Mouse (Mus musculus) heart, adult 2 months (tissue): ENCODE data around the gene Pgpep1.

Experiments used
- CTCF ChIP-seq: fragments of 200-600 bp; IDR thresholded peaks from 2 replicates; pipeline ENCODE4 v1.8.1; 2022; ENCODE audit warnings: antibody characterized with exemption, mild to moderate bottlenecking, moderate library complexity
- EP300 ChIP-seq: fragments of 200-500 bp; IDR thresholded peaks from 2 replicates; pipeline ENCODE4 v1.6.1; 2011; ENCODE audit warnings: low read depth, low read length, control low read depth; ENCODE audit not compliant: insufficient read depth
- POLR2A ChIP-seq: fragments of 200-500 bp; IDR thresholded peaks from 2 replicates; pipeline ENCODE4 v1.6.1; 2011; ENCODE audit warnings: mild to moderate bottlenecking, low read depth, low read length, control low read depth; ENCODE audit not compliant: insufficient read depth

GRCm38 (mm10) chr8:70679404-70679803 is 19.2 kb upstream of the Pgpep1 start:
- TF ChIP-seq CTCF (no peak), POLR2A (no peak), EP300 (no peak)
